8 mouse cellular contexts compared by ENCODE assay signal in genomic region chr16:30024681-30025262, GRCm38 (mm10). TPM values are rescaled to one million over a fixed set of nuclear protein-coding genes. Genes with fewer than 3 reads are reported as not detected.
DNase-seq lines count a peak whose midpoint lies in the region; ATAC-seq and TF ChIP-seq lines count a peak whose summit lies in the region.
"Had no signal": no experiment of that assay in that cellular context is flagged by ENCODE, and none has a peak within 500 bp of the region (broad histone marks: within the 10 kb centered on the region; RNA-seq: fewer than 3 reads in every experiment).

No protein-coding gene starts in this region.

- no peaks in the 10 kb centered on the region for H3K9me3 ChIP-seq in limb, embryonic 14.5 days (ENCODE audit: control insufficient read depth, low read length)
- H3K9me3 ChIP-seq in limb, embryonic 10.5 days (replicated peaks): no peaks in the 10 kb centered on the region
- H3K9me3 ChIP-seq in heart, postnatal 0 days (replicated peaks; ENCODE audit: control insufficient read depth, low read length): no peaks in the 10 kb centered on the region
- H3K9me3 ChIP-seq: midbrain, embryonic 12.5 days had no signal

- H3K36me3 ChIP-seq in limb, embryonic 14.5 days (ENCODE audit: control insufficient read depth, insufficient read depth, low read length): no peaks in the 10 kb centered on the region
- no peaks in the 10 kb centered on the region for H3K36me3 ChIP-seq in limb, embryonic 10.5 days
- no peaks in the 10 kb centered on the region for H3K36me3 ChIP-seq in heart, postnatal 0 days (replicated peaks; ENCODE audit: control insufficient read depth, insufficient read depth, low read length)
- H3K36me3 ChIP-seq: midbrain, embryonic 12.5 days had no signal

- 0 out of 2 replicates have a peak, but pooled peaks have one; percentile 14 for ATAC-seq in limb, embryonic 14.5 days (ENCODE audit: low FRiP score, low read depth)
- 0 out of 2 replicates have a peak, but pooled peaks have one; percentile 47 for ATAC-seq in heart, postnatal 0 days (ENCODE audit: insufficient read depth, low read depth)

- TF ChIP-seq EP300 in heart, postnatal 0 days (IDR thresholded peaks at IDR 0.05; ENCODE audit: low read depth): no peak

- DNase-seq in limb, embryonic 14.5 days (ENCODE audit: low spot score): peak; percentile 45
- no peak for DNase-seq in limb, embryonic 10.5 days (ENCODE audit: low spot score)
- DNase-seq in adipocyte (ENCODE audit: low spot score): peak; percentile 83
- DNase-seq in heart, postnatal 0 days (ENCODE audit: low spot score): peak; percentile 57
- DNase-seq in monocyte, adult 2 months (ENCODE audit: low read depth in 1 of 2, low spot score in 2 of 2): peak; percentile 41 to 42
- peak; percentile 30 for DNase-seq in yolk sac, embryonic 10.5 days (ENCODE audit: low spot score)
- no peak for DNase-seq in c-Kit-positive CD71-positive TER-119-positive erythroid progenitor cells, embryonic 14.5 days (ENCODE audit: low spot score)

- H3K4me3 ChIP-seq in limb, embryonic 14.5 days (replicated peaks; ENCODE audit: low read length): no peak overlapping the region
- no peak overlapping the region for H3K4me3 ChIP-seq in limb, embryonic 10.5 days
- no peak overlapping the region for H3K4me3 ChIP-seq in heart, postnatal 0 days (ENCODE audit: low read depth, low read length)
- H3K4me3 ChIP-seq: midbrain, embryonic 12.5 days had no signal

- peaks cover 42% of the 10 kb centered on the region for H3K4me1 ChIP-seq in limb, embryonic 14.5 days (ENCODE audit: control insufficient read depth, insufficient read depth, low read length)
- peaks cover 69% of the 10 kb centered on the region for H3K4me1 ChIP-seq in limb, embryonic 10.5 days
- peaks cover 5% of the 10 kb centered on the region; the same call in 1 of the 2 replicates for H3K4me1 ChIP-seq in heart, postnatal 0 days (ENCODE audit: control insufficient read depth, insufficient read depth)

- no peak for TF ChIP-seq CTCF in heart, postnatal 0 days (IDR thresholded peaks at IDR 0.05; ENCODE audit: low read depth)

- no peak overlapping the region for H3K4me2 ChIP-seq in limb, embryonic 14.5 days (replicated peaks; ENCODE audit: low read depth, low read length, severe bottlenecking)
- H3K4me2 ChIP-seq in heart, postnatal 0 days (ENCODE audit: low read depth, low read length): no peak overlapping the region
- H3K4me2 ChIP-seq: midbrain, embryonic 12.5 days had no signal

- no peak for TF ChIP-seq POLR2A in limb, embryonic 14.5 days (IDR thresholded peaks at IDR 0.05; ENCODE audit: borderline replicate concordance, extremely low read depth, insufficient read depth, insufficient read length)

- H3K9ac ChIP-seq in limb, embryonic 14.5 days (ENCODE audit: low read depth, low read length, severe bottlenecking): no peak overlapping the region
- no peak overlapping the region for H3K9ac ChIP-seq in heart, postnatal 0 days (replicated peaks; ENCODE audit: low read depth, low read length)
- H3K9ac ChIP-seq: midbrain, embryonic 12.5 days had no signal

- H3K27ac ChIP-seq in limb, embryonic 14.5 days (replicated peaks; ENCODE audit: low read depth, low read length): no peak overlapping the region
- H3K27ac ChIP-seq in limb, embryonic 10.5 days: no peak overlapping the region; the same call in 1 of the 2 replicates
- no peak overlapping the region for H3K27ac ChIP-seq in heart, postnatal 0 days (ENCODE audit: low read depth)
- H3K27ac ChIP-seq: midbrain, embryonic 12.5 days had no signal

- H3K27me3 ChIP-seq in limb, embryonic 14.5 days (ENCODE audit: control insufficient read depth, insufficient read depth, low read length): no peaks in the 10 kb centered on the region
- H3K27me3 ChIP-seq in limb, embryonic 10.5 days (ENCODE audit: low read depth, poor library complexity, severe bottlenecking): peaks cover 14% of the 10 kb centered on the region; the same call in 1 of the 2 replicates
- no peaks in the 10 kb centered on the region; the same call in 1 of the 2 replicates for H3K27me3 ChIP-seq in heart, postnatal 0 days (ENCODE audit: control insufficient read depth, insufficient read depth, low read length)

- 35% methylated on average over 9 of the region's 9 CpGs for whole genome bisulfite sequencing in limb, embryonic 14.5 days
- WGBS in limb, embryonic 10.5 days: 57% methylated on average over 9 of the region's 9 CpGs
- 42% methylated on average over 9 of the region's 9 CpGs for WGBS in heart, postnatal 0 days

RNA-seq across cellular contexts. Expression of gene Hes1, which starts 39.4 kb away (rescaled TPM):
- 143 and 188 TPM in 2 replicates for polyA plus RNA-seq in limb, embryonic 14.5 days (2012; rRNA removed)
- polyA plus RNA-seq in limb, embryonic 14.5 days (2014; fragmentation: Nextera tagmentation; extraction: Ambion mirVana): 71.9 and 73.4 TPM in 2 replicates
- 39.5 and 45.5 TPM in 2 replicates for polyA plus RNA-seq in limb, embryonic 10.5 days (2016; fragmentation: Nextera tagmentation; extraction: Ambion mirVana)
- 19.3 and 20.9 TPM in 2 replicates for total RNA-seq in heart, postnatal 0 days (2014; rRNA removed; ENCODE audit: low replicate concordance)
- polyA plus RNA-seq in heart, postnatal 0 days (2015; fragmentation: Nextera tagmentation; extraction: Ambion mirVana): 24.9 and 27.2 TPM in 2 replicates

Comparison
In these comparisons a context has a peak if more than half of its experiments do, and no peak if none do; other contexts are left out.
1. DNase-seq: peak in limb, embryonic 14.5 days (single experiment), adipocyte (single experiment), heart, postnatal 0 days (single experiment), monocyte, adult 2 months (2 of 2) and yolk sac, embryonic 10.5 days (single experiment); none in limb, embryonic 10.5 days (single experiment) and c-Kit-positive CD71-positive TER-119-positive erythroid progenitor cells, embryonic 14.5 days (single experiment).